Mouse (Mus musculus) liver, adult 2 months (tissue): Measurements from ENCODE around the gene Ndufa7. TPM values are rescaled to one million over a fixed set of nuclear protein-coding genes. Genes with fewer than 3 reads are reported as not detected.

ENCODE experiments used
- DNase-seq: peaks from one replicate; pipeline ENCODE4 v3.0.0-alpha.2; 2011; ENCODE audit warnings: low read depth, low spot score; ENCODE audit errors: extremely low read depth
- H3K27ac ChIP-seq: fragments of 200-500 bp; replicated peaks from 2 replicates; pipeline ENCODE4 v1.5.1; 2012; ENCODE audit warnings: low read depth, mild to moderate bottlenecking, control low read depth, inconsistent platforms, low read length; ENCODE audit not compliant: insufficient read depth
- H3K27me3 ChIP-seq: fragments of 200-500 bp; 2 replicates; pipeline ENCODE4 v1.6.1; 2012; ENCODE audit warnings: mild to moderate bottlenecking, moderate library complexity, low read length, inconsistent platforms; ENCODE audit not compliant: control insufficient read depth, insufficient read depth
- H3K36me3 ChIP-seq: fragments of 200-500 bp; 2 replicates; pipeline ENCODE4 v1.6.1; 2012; ENCODE audit warnings: low read length, inconsistent platforms; ENCODE audit not compliant: control insufficient read depth, insufficient read depth
- H3K4me1 ChIP-seq: fragments of 200-500 bp; 2 replicates; pipeline ENCODE4 v1.6.1; 2011; ENCODE audit warnings: low read length; ENCODE audit not compliant: control insufficient read depth, insufficient read depth
- H3K4me3 ChIP-seq: fragments of 200-500 bp; 2 replicates; pipeline ENCODE4 v1.5.1; 2011; ENCODE audit warnings: low read depth, mild to moderate bottlenecking, control low read depth, low read length, moderate library complexity; ENCODE audit not compliant: insufficient read depth
- H3K79me2 ChIP-seq: fragments of 200-500 bp; 2 replicates; pipeline ENCODE4 v1.6.1; 2012; ENCODE audit warnings: inconsistent platforms, mild to moderate bottlenecking, low read length, moderate library complexity; ENCODE audit not compliant: control insufficient read depth, insufficient read depth
- H3K9ac ChIP-seq: fragments of 200-500 bp; 2 replicates; pipeline ENCODE4 v1.6.1; 2012; ENCODE audit warnings: low read depth, mild to moderate bottlenecking, control low read depth, inconsistent platforms, low read length
- CTCF ChIP-seq: fragments of 200-500 bp; IDR thresholded peaks from 2 replicates; pipeline ENCODE4 v1.5.1; 2011; ENCODE audit warnings: low read depth, low read length, control low read depth
- POLR2A ChIP-seq: fragments of 200-500 bp; IDR thresholded peaks from 2 replicates; pipeline ENCODE4 v1.6.1; 2011; ENCODE audit warnings: low read length, control low read depth; ENCODE audit not compliant: insufficient read depth; ENCODE audit errors: extremely low read depth
- WGBS: fragments of 180-500 bp; shearing (Covaris S2); methylation state at CpG from one replicate; pipeline ENCODE4 v1.1.7; 2018; 5-methylcytosine and 5-hydroxymethylcytosine counted together
- polyA plus RNA-seq: library from polyadenylated mRNA; depleted of rRNA; stranded (reverse); fragments of >200 nt; gene quantifications from 2 replicates; pipeline ENCODE4 v1.2.3, GENCODE M21; 2012; rRNA removed
- total RNA-seq: library from RNA; depleted of rRNA; stranded (reverse); fragments of >200 nt; gene quantifications from 2 replicates; pipeline ENCODE4 v1.2.3, GENCODE M21; 2014; rRNA removed

Gene Ndufa7
- total RNA-seq (214 and 217 TPM in 2 replicates), polyA plus RNA-seq (372 and 457 TPM in 2 replicates)

DNA sequence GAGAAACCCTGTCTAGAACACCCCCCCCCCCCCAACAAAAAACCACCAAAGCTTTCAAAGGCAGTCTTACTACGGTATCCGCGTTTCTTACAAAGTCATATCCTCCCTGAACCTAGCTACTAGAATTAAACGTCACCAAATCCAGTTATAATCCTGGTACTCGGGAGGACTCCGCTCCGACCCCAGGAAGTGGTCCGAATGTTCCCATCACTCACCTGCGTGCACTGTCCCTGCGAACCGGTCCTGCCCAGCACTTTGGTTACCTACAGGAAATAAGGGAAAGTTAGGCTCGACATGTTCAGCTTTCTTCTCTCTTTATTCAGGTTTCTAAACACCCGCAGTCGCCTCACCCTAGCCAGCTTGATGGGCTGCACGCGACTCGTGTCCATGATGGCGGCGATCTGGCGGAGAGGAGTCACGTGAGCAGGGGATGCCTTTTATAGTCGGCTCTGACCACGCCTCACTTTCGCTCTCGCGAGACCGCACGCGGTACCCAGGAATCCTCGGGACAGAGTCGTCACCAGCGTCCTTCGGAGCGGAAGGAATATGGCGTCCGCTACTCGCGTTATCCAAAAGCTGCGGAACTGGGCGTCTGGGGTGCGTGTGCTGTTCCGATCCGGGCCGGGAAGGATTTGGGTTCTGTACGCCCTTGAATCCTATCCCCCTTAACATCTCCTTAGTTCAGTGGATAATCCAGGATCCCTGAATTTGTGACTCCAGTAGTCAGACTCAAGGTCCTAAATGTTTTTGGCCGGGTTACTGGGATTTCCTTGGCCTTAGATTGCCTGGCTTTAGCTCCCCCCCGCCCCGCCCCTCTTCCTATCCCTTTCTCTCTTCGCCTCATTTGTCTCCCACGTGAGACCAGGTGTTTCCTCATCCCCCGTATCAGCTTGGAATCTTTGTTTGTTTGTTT, at the start of gene Ndufa7, which contains the start of gene Rps28:
Gene Ndufa7 (plus strand): TSS at position 489 of the 913 bp plus-strand sequence.
Gene Rps28 (minus strand): TSS at position 479 of the 913 bp plus-strand sequence.
- H3K36me3 ChIP-seq = peaks cover 20% of the 10 kb centered on the region
- peak within 1 kb of the TSS; percentile 70 for H3K4me3 ChIP-seq
- TF ChIP-seq CTCF (no peak), POLR2A (peak; percentile 84)
- WGBS = under 1% methylated on average over 51 of the region's 51 CpGs
- peaks cover 3% of the 10 kb centered on the region; the same call in 1 of the 2 replicates for H3K79me2 ChIP-seq
- peaks cover 25% of the 10 kb centered on the region for H3K4me1 ChIP-seq
- DNase-seq = peak; percentile 89
- peak within 1 kb of the TSS; percentile 80 for H3K9ac ChIP-seq
- H3K27me3 ChIP-seq = no peaks in the 10 kb centered on the region
- peak within 1 kb of the TSS; percentile 86 for H3K27ac ChIP-seq

DNA sequence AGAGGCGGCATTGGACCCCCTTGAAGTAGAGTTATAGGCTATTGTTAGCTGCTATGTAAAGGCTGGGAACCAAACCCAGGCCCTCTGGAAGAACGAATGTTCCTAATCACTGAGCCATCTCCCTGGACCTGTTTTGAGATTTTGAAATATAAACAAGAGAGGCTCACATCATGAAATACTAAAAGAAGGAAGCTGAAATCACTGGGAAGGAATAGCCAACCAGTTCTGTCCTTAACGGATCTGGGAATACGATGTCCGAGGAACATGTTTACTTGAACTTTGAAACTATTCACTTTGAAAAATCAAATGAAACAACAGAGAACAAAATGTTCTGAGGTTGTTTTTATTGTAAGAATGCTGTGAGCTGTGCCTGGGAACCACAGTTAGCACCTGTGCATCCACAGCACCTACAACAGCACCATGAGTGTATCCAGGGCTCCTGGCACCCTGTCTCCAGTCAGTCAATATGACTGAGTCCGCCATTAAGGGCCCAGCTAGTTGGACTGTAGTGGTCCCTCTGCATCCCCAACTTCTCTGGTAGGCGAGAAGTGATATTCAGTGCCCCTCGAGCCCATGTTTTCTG, 49.7 kb upstream of the Ndufa7 start:
- TF ChIP-seq CTCF (no peak), POLR2A (no peak)
- Histone ChIP-seq H3K4me3 (no peak overlapping the region), H3K27me3 (no peaks in the 10 kb centered on the region), H3K4me1 (peaks cover 40% of the 10 kb centered on the region), H3K9ac (peak overlapping the region; percentile 33; the same call in 1 of the 2 replicates), H3K36me3 (peaks cover 43% of the 10 kb centered on the region), H3K79me2 (no peaks in the 10 kb centered on the region; the same call in 1 of the 2 replicates), H3K27ac (peak overlapping the region; percentile 96)
- WGBS = 39% methylated on average over 8 of the region's 8 CpGs
- peak; percentile 96 for DNase-seq

DNA sequence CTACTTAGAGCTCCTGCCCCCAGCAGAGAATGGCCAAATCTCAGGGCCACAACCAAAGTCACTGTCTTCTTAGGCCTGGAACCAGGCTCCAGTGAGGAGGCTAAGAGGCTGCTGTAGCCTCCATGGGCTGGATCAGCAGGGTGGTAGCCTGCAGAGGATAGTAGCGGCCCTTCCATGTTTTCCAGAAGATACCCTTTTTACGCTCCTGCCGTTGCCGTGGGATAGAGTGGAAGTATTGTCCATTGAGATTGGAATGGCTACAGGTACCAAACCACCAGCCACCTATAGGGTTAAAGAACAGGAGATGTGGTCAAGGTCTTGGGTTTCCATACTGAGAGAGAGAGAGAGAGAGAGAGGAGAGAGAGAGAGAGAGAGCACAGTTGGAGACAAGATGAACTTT, 49.1 kb upstream of the Ndufa7 start:
- no peaks in the 10 kb centered on the region for H3K27me3 ChIP-seq
- H3K4me1 ChIP-seq = peaks cover 40% of the 10 kb centered on the region
- H3K36me3 ChIP-seq = peaks cover 48% of the 10 kb centered on the region
- TF ChIP-seq POLR2A = no peak
- no peak for TF ChIP-seq CTCF
- WGBS = 85% methylated on average over 4 of the region's 4 CpGs
- peak overlapping the region; percentile 5; the same call in 1 of the 2 replicates for H3K9ac ChIP-seq
- peak overlapping the region; percentile 96 for H3K27ac ChIP-seq
- H3K4me3 ChIP-seq = no peak overlapping the region
- DNase-seq = no peak
- no peaks in the 10 kb centered on the region; the same call in 1 of the 2 replicates for H3K79me2 ChIP-seq

DNA sequence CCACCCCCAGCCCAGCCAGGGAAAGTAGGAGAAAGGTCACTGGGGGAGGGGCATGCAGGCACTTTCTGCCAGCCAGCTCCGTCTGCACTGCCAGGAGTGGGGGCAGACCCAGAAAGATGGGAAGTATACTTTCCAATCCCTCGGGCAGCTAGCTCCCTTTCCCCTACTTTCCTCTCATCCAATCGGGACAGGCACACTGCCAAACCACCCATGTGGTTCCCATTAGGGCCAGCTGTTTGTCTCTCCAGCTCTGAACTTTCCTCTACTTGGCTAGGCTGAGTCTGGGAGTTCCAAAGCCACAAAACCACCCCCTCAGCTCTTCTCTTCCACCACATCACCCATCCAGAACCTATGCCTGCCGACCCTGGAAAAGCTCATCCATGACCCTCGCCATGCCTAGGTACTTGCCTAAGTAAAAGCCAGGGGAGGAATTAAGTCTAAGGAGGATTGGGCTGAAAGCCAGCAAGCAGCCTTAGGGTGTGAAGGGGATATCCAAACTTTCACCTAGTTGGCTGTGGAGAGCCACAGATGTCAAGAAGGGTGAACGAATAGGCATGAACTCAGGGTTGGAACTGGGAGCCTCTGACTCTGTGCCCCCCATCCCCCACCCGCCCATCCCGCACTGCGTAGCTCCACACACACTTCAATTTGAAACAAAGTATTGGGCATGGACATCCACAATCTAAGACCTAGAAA, 45.0 kb upstream of the Ndufa7 start:
- Histone ChIP-seq H3K27me3 (no peaks in the 10 kb centered on the region), H3K79me2 (peaks cover 6% of the 10 kb centered on the region; the same call in 1 of the 2 replicates), H3K27ac (peak overlapping the region; percentile 96), H3K36me3 (peaks cover 47% of the 10 kb centered on the region), H3K9ac (peak overlapping the region; percentile 70), H3K4me1 (peaks cover 45% of the 10 kb centered on the region), H3K4me3 (peak overlapping the region; percentile 93)
- WGBS = 5% methylated on average over 9 of the region's 9 CpGs
- TF ChIP-seq CTCF (no peak), POLR2A (no peak)
- DNase-seq = peak; percentile 98

DNA sequence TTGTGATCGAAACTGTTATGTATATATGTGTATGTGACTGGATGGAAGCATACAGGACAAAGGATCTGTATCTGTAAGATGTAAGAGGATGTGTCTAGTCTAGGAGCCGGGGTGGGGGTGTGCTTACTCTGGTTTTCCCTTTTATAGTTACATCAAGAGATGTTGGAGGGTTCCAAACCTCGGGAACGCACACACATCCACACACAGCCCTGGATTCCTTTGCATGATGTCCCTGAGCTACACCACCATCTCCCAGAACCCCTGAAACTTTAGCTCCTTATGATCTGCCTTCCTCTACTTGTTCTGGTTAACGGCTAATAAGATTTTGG, 44.4 kb upstream of the Ndufa7 start:
- Histone ChIP-seq H3K9ac (peak overlapping the region; percentile 95), H3K36me3 (peaks cover 46% of the 10 kb centered on the region), H3K4me1 (peaks cover 47% of the 10 kb centered on the region), H3K4me3 (peak overlapping the region; percentile 93), H3K27me3 (no peaks in the 10 kb centered on the region), H3K79me2 (peaks cover 6% of the 10 kb centered on the region; the same call in 1 of the 2 replicates), H3K27ac (peak overlapping the region; percentile 94)
- no peak for DNase-seq
- TF ChIP-seq POLR2A (no peak), CTCF (no peak)
- 12% methylated on average over 5 of the region's 5 CpGs for WGBS
